Mouse (Mus musculus) MEL (cell line): ENCODE measurements around the gene Cd99l2.

Experiments used
- CHD1 ChIP-seq: IDR thresholded peaks from 2 replicates; pipeline ENCODE4 v1.6.1; 2012; ENCODE audit warnings: low read depth, mild to moderate bottlenecking, inconsistent platforms, low read length, improper control_type of control experiment
- EP300 ChIP-seq, 2 experiments: IDR thresholded peaks; 2 replicates each; pipeline ENCODE4 v1.6.1; 2011; ENCODE audit warnings: improper control_type of control experiment in 2 of 2, low read length in 2 of 2, low read depth in 1 of 2, mild to moderate bottlenecking in 1 of 2
- POLR2AphosphoS2 ChIP-seq: IDR thresholded peaks from 2 replicates; pipeline ENCODE4 v1.6.1; 2011; ENCODE audit warnings: low read length, improper control_type of control experiment
- TBP ChIP-seq: IDR thresholded peaks from 2 replicates; pipeline ENCODE4 v1.8.0; 2011; ENCODE audit warnings: low read depth, low read length, improper control_type of control experiment
- USF2 ChIP-seq, 2 experiments: IDR thresholded peaks; 2 replicates each; pipeline ENCODE4 v1.6.1; 2011 to 2012; ENCODE audit warnings: improper control_type of control experiment in 2 of 2, low read length in 2 of 2, borderline replicate concordance in 1 of 2, inconsistent platforms in 1 of 2, low read depth in 1 of 2, mild to moderate bottlenecking in 1 of 2; ENCODE audit not compliant: insufficient read depth in 1 of 2
- ZMIZ1 ChIP-seq: IDR thresholded peaks from 2 replicates; pipeline ENCODE4 v1.6.1; 2012; ENCODE audit warnings: low read depth, mild to moderate bottlenecking, inconsistent platforms, low read length, improper control_type of control experiment, moderate library complexity

DNA sequence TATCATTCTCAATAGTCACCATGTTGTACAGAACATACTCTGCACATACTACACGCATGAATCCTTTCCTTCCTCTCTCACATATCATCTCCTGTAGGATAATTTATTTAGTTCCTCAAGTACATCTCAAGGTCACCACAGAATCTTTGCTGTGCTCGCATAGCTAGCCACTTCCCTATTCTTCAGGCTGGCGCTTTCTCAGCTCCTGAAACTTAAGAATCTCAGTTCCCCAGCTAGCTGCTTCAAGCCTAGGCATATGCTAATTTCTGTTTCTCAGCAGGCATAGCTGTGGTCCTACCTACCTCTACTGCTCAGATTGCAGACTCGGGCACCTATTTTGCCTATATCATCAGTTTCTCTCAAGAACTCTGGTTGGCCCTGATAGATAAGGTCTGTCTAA lies 96.3 kb downstream of the Cd99l2 start:
- no peak for TF ChIP-seq EP300 (IDR thresholded peaks at IDR 0.05; ENCODE audit: low read depth in 1 of 2, low read length in 2 of 2)
- TF ChIP-seq CHD1 = no peak
- no peak for TF ChIP-seq ZMIZ1
- no peak for TF ChIP-seq USF2 (IDR thresholded peaks at IDR 0.05; ENCODE audit: borderline replicate concordance in 1 of 2, insufficient read depth in 1 of 2, low read depth in 1 of 2, low read length in 2 of 2)
- TF ChIP-seq POLR2AphosphoS2 = no peak
- no peak for TF ChIP-seq TBP
